Mouse (Mus musculus) cerebellum, adult 9-11 months (tissue): ENCODE measurements at regions not wholly inside any gene's neighbourhood (a gene's known extent, or its start where the extent isn't known, plus 50 kb on each side); places are given as distances from the start of the nearest gene placed in this dataset.

ENCODE experiments used
- DNase-seq: peaks from one replicate; pipeline ENCODE4 v3.0.0; 2022

- DNase-seq, result no peak
Measured at GRCm38 (mm10) chr3:37962043-37962810, 237.9 kb upstream of the Gm5148 start.

GRCm38 (mm10) chr3:37958361-37958978, 234.2 kb upstream of the Gm5148 start:
- no peak for DNase-seq

DNA sequence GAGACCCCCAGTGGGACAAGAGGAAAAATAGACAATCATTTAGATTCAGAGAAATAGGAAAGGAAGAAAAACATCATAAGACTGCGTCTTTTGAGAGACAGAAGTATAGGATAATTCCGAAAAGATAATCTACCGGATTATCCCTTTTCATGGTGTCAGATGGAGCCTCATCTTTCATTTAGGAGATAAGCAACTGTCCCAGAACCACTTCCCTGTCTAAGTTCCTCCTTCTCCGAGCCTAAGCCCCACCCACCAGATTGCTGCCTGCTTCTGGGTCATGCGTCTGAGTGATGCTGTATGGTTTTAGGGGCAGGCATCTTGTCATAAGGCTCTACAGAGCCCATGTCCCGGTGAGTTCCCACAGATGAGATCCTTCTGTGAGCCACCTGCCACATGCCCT, 232.3 kb upstream of the Gm5148 start:
- no peak for DNase-seq

DNA sequence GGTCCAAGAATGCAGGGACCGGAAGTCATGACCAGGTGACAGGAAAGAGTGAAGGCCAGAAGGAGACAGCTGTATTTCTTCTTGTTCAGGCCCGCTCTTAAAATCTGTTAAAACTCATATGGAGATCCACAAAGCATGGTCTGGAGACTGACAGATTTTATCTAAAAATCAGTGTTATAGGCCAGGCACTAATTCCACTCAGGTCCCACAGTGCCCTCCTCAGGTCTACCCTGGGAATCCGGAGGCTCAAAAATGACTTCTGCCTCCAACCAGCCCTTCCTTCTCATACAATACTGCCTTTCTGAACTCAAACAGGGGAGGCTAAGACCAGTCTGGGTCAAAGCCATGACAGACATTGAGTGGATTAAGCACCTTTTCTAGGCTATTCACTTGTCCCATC, 228.6 kb upstream of the Gm5148 start:
- no peak for DNase-seq

GRCm38 (mm10) chr3:37952251-37952650, 228.0 kb upstream of the Gm5148 start:
- DNase-seq, result no peak

- DNase-seq, result no peak
Measured at GRCm38 (mm10) chr3:37943661-37944060, 219.4 kb upstream of the Gm5148 start.

DNA sequence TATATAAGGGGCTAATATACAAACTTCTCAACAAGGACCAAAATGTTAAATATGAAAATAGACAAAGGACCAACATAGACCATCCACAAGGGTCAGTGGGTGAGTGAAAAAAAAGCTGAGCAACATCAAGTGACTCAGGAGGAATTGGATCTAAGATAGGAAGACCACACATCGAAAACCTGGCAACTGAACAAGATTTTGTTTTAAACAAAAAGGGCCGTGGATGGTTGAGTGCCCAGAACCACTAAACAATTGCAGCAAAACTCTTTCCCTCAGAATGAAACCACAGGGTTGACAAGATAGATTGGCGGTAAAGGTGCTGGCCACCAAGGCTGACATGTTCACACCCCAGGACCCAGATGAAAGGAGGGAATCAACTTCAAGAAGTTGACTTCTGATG, 215.7 kb upstream of the Gm5148 start:
- no peak for DNase-seq

DNA sequence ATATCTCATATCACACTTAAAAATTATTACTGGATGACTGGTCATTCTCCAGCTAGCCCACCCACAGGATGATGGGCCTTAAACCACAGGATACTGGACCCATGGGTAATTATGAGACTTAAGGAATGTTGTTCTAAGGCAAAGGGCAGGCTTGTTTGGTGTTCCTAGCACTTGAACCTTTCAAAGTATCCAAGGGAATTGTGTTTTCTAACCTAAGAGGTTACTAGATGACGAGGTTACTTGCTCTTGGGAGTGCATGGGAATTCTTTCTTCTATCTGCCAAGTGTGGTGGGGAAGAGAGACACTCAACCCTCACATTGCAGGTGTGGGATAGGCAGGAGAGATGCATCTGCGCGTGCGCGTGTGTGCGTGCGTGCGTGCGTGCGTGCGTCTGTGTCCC, 214.6 kb upstream of the Gm5148 start:
- no peak for DNase-seq

GRCm38 (mm10) chr3:37938284-37938596, 213.9 kb upstream of the Gm5148 start:
- no peak for DNase-seq

- DNase-seq, result no peak
Measured at GRCm38 (mm10) chr3:37937381-37938283, 213.3 kb upstream of the Gm5148 start.

GRCm38 (mm10) chr3:37936251-37936931, 212.1 kb upstream of the Gm5148 start:
- no peak for DNase-seq

DNA sequence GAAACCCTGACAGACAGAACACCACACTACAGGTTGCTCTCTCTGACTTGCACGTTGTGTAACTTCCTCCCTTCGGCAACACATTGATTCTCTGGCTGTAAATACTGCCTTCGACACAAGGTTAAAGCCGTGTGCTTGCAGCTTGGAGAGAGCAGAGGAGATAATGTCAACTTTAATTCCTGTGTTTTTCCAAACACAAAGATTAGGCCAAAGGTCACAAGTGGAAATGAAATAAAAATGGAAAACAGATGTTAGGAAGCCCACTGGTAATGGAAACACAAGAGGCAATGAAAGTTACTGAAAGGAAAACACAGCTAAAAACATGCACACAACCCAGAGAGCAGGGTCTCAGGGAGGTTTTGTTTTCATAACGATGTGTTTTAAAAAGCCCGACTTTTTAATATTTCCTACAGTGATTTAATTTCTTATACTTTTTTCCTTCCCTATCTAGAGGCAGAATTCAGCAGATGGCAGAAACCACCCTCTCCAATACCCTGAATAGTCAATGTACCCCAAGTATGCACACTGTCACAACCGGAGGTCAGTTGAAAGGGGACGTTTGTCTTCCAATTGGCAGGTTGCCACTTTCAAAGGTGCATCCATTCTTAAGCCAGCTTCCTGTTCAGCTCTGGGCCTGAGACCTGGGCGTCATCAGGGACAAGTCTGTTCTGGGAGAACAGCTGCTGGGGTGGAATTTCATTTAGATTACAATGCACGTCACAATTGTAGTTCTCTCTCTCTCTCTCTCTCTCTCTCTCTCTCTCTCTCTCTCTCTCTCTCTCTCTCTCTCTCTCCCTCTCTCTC, 210.8 kb upstream of the Gm5148 start:
- no peak for DNase-seq

- DNase-seq, result no peak
Measured at GRCm38 (mm10) chr3:37934236-37934635, 209.9 kb upstream of the Gm5148 start.

- DNase-seq, result no peak
Measured at GRCm38 (mm10) chr3:37928731-37929130, 204.4 kb upstream of the Gm5148 start.

DNA sequence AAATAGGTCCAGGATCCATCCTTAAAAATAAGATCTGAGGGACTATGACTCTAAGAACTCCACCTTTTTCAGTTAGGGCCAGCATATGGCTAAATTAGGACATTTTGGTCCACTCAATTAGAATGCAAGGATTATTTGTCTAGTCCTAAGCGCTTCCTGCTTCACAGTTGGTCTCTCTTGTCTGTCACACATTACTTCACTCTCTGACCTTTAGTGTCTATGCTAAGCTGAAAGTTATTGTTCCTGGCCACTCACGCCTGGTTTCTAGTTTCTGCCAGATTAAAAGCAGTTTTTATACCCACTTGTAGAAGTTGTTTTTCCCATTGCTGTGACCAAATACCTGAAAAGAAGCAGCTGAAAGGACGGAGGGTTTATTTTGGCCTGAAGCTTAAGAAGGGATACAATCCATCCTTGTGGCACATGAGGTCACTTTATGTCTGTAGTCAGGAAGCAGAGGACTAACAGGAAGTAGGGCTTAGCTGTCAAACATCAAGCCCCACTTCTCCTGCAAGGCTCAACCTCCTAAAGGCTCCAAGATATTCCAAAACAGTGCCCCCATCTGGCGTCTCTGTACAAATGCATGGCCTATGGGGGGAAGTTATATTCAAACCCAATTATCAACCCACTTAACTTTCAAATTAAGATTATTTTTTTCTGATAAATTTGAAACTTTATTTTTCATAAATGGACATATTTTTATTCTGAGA, 195.3 kb upstream of the Gm5148 start:
- no peak for DNase-seq

DNA sequence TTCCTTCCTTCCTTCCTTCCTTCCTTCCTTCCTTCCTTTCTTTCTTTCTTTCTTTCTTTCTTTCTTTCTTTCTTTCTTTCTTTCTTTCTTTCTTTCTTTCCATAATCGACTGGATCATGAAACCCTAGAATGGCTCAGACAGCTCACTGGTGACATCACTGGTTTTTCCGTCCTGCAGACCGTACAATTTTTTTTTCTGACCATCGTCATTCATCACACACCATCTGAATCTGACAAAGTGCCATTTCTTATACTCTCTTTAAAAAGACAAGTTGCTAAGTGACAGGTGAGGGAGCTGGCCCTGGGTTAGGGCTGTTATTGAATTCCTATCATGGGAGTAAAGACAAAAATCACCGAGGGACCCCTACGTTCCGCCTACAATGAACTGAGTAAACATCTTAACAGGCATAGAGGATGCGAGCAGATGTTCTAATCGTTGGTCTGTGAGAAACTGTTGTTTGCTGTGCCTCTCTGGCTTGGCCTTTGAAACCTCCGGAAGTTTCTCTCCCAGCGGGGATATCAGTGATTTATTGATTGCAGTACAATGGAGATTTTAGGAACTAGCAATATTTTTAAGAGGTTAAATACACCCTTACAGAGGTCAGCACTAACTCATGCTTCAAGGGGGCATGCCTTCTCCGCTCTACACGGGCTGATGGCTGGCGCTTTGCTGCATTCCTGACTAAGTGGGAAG, 192.6 kb upstream of the Gm5148 start:
- DNase-seq, result no peak

GRCm38 (mm10) chr3:37916281-37916680, 192.0 kb upstream of the Gm5148 start:
- DNase-seq, result no peak

GRCm38 (mm10) chr3:37915673-37916072, 191.4 kb upstream of the Gm5148 start:
- DNase-seq, result no peak

DNA sequence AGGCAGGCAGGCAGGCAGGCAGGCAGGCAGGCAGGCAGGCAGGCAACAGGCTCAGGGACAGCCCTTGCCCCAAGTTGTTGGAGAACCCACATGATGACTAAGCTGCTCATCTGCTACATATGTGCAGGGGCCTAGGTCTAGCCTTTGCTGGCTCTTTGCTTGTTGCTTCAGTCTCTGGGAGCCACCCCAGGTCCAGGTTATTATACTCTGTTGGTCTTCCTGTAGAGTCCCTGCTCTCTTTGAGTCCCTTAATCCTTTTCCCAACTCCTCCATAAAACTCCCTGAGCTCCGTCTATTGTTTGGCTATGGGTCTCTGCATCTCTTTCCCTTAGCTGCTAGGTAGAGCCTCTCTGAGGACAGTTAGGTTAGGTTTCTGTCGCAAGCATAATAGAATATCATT, 189.8 kb upstream of the Gm5148 start:
- no peak for DNase-seq

GRCm38 (mm10) chr3:37909821-37910220, 185.5 kb upstream of the Gm5148 start:
- no peak for DNase-seq

DNA sequence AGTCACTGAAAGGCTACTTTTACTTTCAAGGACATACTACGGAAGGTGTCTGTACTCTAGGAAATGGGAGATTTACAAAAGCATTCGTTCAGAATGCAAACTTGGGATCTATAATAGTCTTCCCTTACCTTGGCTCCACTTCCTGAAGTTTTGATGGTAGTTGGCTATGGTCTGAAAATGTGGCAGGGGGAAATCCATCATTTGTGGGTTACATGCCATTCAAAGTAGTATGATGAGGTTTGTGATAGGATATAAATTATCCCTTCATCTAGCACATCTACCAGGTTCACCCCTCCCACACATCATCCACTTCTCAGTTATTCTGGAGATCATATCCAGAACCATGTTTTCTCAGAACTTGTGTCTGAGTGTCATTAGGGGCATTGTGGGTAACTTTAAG, 184.7 kb upstream of the Gm5148 start:
- DNase-seq, result no peak
